In genomic region chr2:174299771-174300160, GRCm38 (mm10) we compare ENCODE assay signal across 8 mouse cellular contexts. TPM values are rescaled to one million over a fixed set of nuclear protein-coding genes. Genes with fewer than 3 reads are reported as not detected.
DNase-seq lines count a peak whose midpoint lies in the region; ATAC-seq and TF ChIP-seq lines count a peak whose summit lies in the region.

No protein-coding gene starts in this region.

- no peak overlapping the region for H3K27ac ChIP-seq in gastrocnemius, adult 2 months
- H3K27ac ChIP-seq in hindbrain, embryonic 10.5 days: 0 out of 2 replicates have a peak overlapping the region, but pooled peaks have one; percentile 30
- no peak overlapping the region for H3K27ac ChIP-seq in liver, embryonic 16.5 days (ENCODE audit: low read length)

- peaks cover 74% of the 10 kb centered on the region for H3K9me3 ChIP-seq in E14TG2a.4 (ENCODE audit: low read length)
- H3K9me3 ChIP-seq in hindbrain, embryonic 10.5 days: peaks cover 62% of the 10 kb centered on the region
- H3K9me3 ChIP-seq in liver, embryonic 16.5 days (replicated peaks; ENCODE audit: control insufficient read depth, low read length): peaks cover 26% of the 10 kb centered on the region

- H3K27me3 ChIP-seq in E14TG2a.4 (ENCODE audit: insufficient read depth, low read length): peaks cover 41% of the 10 kb centered on the region
- H3K27me3 ChIP-seq in hindbrain, embryonic 10.5 days (ENCODE audit: insufficient read depth, poor library complexity, severe bottlenecking): peaks cover 48% of the 10 kb centered on the region
- peaks cover 40% of the 10 kb centered on the region for H3K27me3 ChIP-seq in liver, embryonic 16.5 days (ENCODE audit: control insufficient read depth, insufficient read depth, low read depth, low read length)

- peaks cover 21% of the 10 kb centered on the region for H3K4me1 ChIP-seq in E14TG2a.4 (replicated peaks; ENCODE audit: low read depth, low read length)
- H3K4me1 ChIP-seq in hindbrain, embryonic 10.5 days (replicated peaks): peaks cover 41% of the 10 kb centered on the region
- peaks cover 8% of the 10 kb centered on the region for H3K4me1 ChIP-seq in liver, embryonic 16.5 days (ENCODE audit: control insufficient read depth, low read depth, low read length)

- peak overlapping the region; percentile 63 for H3K4me3 ChIP-seq in gastrocnemius, adult 2 months
- H3K4me3 ChIP-seq in E14TG2a.4 (replicated peaks; ENCODE audit: low read length): peak overlapping the region; percentile 68
- peak overlapping the region; percentile 50 for H3K4me3 ChIP-seq in hindbrain, embryonic 10.5 days
- peak overlapping the region; percentile 24 for H3K4me3 ChIP-seq in liver, embryonic 16.5 days (ENCODE audit: low read depth, low read length)

- no peak overlapping the region for H3K9ac ChIP-seq in liver, embryonic 16.5 days (ENCODE audit: low read depth, low read length)

- intact Hi-C loops in gastrocnemius, adult 2 months (cut with DNase I): loop anchor here (5.0 to 10.0 kb wide), 2 partner anchors 225 to 707 kb away; partner anchors contain the start of gene Stx16
- intact Hi-C loops in gastrocnemius, postnatal 14 days (cut with DNase I; ENCODE audit: low total_unique reads): loop anchor here (5.0 kb wide), 1 partner anchor 722 kb away; the partner anchor contains the start of gene Ankrd60

- TF ChIP-seq CTCF in gastrocnemius, adult 2 months (IDR thresholded peaks at IDR 0.05): no peak
- TF ChIP-seq CTCF in E14TG2a.4 (conservative IDR thresholded peaks at IDR 0.05; ENCODE audit: low read length): no peak

- no peak for DNase-seq in gastrocnemius, adult 2 months
- no peak for DNase-seq in gastrocnemius, postnatal 14 days
- DNase-seq in hindbrain, embryonic 10.5 days (ENCODE audit: low spot score): peak; percentile 38
- DNase-seq in frontal cortex, postnatal 25 days (ENCODE audit: low spot score in 2 of 2): no peak
- DNase-seq in urinary bladder, postnatal 14 days (ENCODE audit: low spot score): no peak
- DNase-seq in spleen, adult 12 weeks (ENCODE audit: low spot score): no peak

- WGBS in hindbrain, embryonic 10.5 days: 49% methylated on average over 34 of the region's 34 CpGs
- WGBS in liver, embryonic 16.5 days (ENCODE audit: insufficient replicate concordance): 37% methylated on average over 34 of the region's 34 CpGs

- H3K4me2 ChIP-seq in liver, embryonic 16.5 days (ENCODE audit: low read depth, low read length): peak overlapping the region; percentile 27; the same call in 1 of the 2 replicates

- no peaks in the 10 kb centered on the region for H3K36me3 ChIP-seq in E14TG2a.4 (ENCODE audit: insufficient read depth, low read length)
- peaks cover 33% of the 10 kb centered on the region for H3K36me3 ChIP-seq in hindbrain, embryonic 10.5 days
- no peaks in the 10 kb centered on the region for H3K36me3 ChIP-seq in liver, embryonic 16.5 days (ENCODE audit: control insufficient read depth, insufficient read depth)

- no peak for ATAC-seq in liver, embryonic 16.5 days (ENCODE audit: low read depth)

RNA-seq across cellular contexts. Expression of gene Gnas, which starts 15.6 kb away (rescaled TPM):
- 1,000 to 10,000 TPM; 1,330 to 1,331 TPM for total RNA-seq in gastrocnemius, adult 2 months (2021)
- total RNA-seq in gastrocnemius, postnatal 14 days (2021): 1,000 to 10,000 TPM; 1,660 to 1,705 TPM
- polyA plus RNA-seq in hindbrain, embryonic 10.5 days (2016; fragmentation: Nextera tagmentation; extraction: Ambion mirVana): 1,166 and 1,270 TPM in 2 replicates
- polyA plus RNA-seq in liver, embryonic 16.5 days (2015; fragmentation: Nextera tagmentation; extraction: Ambion mirVana): 181 and 231 TPM in 2 replicates

RNA-seq across cellular contexts. Expression of gene Gm20721, which starts 46.7 kb away (rescaled TPM):
- total RNA-seq in gastrocnemius, adult 2 months (2021): 1 to 10 TPM; 1.9 to 3.4 TPM
- total RNA-seq in gastrocnemius, postnatal 14 days (2021): 1 to 10 TPM; 3.1 to 3.2 TPM
- 10.5 and 13.1 TPM in 2 replicates for polyA plus RNA-seq in hindbrain, embryonic 10.5 days (2016; fragmentation: Nextera tagmentation; extraction: Ambion mirVana)
- 31.8 and 34.8 TPM in 2 replicates for polyA plus RNA-seq in liver, embryonic 16.5 days (2015; fragmentation: Nextera tagmentation; extraction: Ambion mirVana)
